Mouse (Mus musculus): Measurements from ENCODE around the gene Evi2a.

DNA sequence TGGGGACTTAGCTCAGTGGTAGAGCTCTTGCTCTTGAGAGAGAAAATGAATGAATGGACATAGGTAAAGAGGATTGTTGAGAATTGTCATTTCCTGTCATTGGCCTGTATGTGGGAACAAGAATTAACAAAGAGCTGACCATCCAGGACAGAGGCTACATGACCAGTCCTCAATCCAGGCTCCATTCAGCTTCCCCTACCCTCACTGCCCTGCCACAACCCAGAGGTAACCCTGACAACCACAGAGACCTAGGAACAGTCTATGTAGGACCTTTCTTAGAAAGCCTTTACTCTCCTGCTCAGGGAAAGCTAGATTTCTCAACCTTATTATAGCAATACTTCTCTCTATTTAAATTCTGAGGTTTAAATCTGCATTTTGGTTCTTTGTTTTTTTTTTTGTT lies 9.6 kb downstream of the Evi2a start:
- TF ChIP-seq POLR2A (IDR thresholded peaks at IDR 0.05; ENCODE audit: insufficient read length, low read depth) (no peak), USF1 (IDR thresholded peaks at IDR 0.05; ENCODE audit: low read depth) (no peak), E2F4 (IDR thresholded peaks at IDR 0.05; ENCODE audit: insufficient read depth) (no peak), TCF12 (IDR thresholded peaks at IDR 0.05; ENCODE audit: insufficient read depth, poor library complexity, severe bottlenecking) (no peak), MAX (IDR thresholded peaks at IDR 0.05; ENCODE audit: low read depth) (no peak), MYOG (IDR thresholded peaks at IDR 0.05; ENCODE audit: control insufficient read depth in 1 of 3, insufficient read depth in 1 of 3, insufficient read length in 2 of 3, low read depth in 2 of 3) (no peak), POLR2AphosphoS2 (IDR thresholded peaks at IDR 0.05; ENCODE audit: insufficient read length, low read depth) (no peak), TCF3 (IDR thresholded peaks at IDR 0.05; ENCODE audit: insufficient read length, low read depth) (no peak), CEBPB (IDR thresholded peaks at IDR 0.05; ENCODE audit: insufficient read depth, poor library complexity, severe bottlenecking) (no peak), MYOD1 (IDR thresholded peaks at IDR 0.05; ENCODE audit: control insufficient read depth in 1 of 3, insufficient read length in 2 of 3, low read depth in 2 of 3) (no peak)

All from myocyte (in vitro differentiated cells).